Mouse (Mus musculus) kidney, adult 11 months (tissue): Measurements from ENCODE around the gene Srpk1.
"Not testable (repeated sequence)": the region's sequence is repeated elsewhere in the genome, so short reads cannot be mapped to it uniquely, and the experiment has no call there.

Source experiments
- DNase-seq: peaks from one replicate; pipeline ENCODE4 v3.0.0; 2022

Gene Srpk1

GRCm38 (mm10) chr17:28612603-28613002 lies 9.9 kb downstream of the Srpk1 start:
- DNase-seq = no peak

GRCm38 (mm10) chr17:28609543-28609942 lies 13.0 kb downstream of the Srpk1 start:
- DNase-seq = no peak

- DNase-seq = no peak
Observed at GRCm38 (mm10) chr17:28601557-28602250, 20.8 kb downstream of the Srpk1 start.

- no peak for DNase-seq
Observed at GRCm38 (mm10) chr17:28600780-28601179, 21.7 kb downstream of the Srpk1 start.

- no peak for DNase-seq
Observed at GRCm38 (mm10) chr17:28593965-28594364, 28.5 kb downstream of the Srpk1 start.

- peak; percentile 46 for DNase-seq
Observed at GRCm38 (mm10) chr17:28592998-28593397, 29.5 kb downstream of the Srpk1 start.

- no peak for DNase-seq
Observed at GRCm38 (mm10) chr17:28591476-28591875, 31.0 kb downstream of the Srpk1 start.

- no peak for DNase-seq
Observed at GRCm38 (mm10) chr17:28590596-28590995, 31.9 kb downstream of the Srpk1 start.

- no peak for DNase-seq
Observed at GRCm38 (mm10) chr17:28588591-28588990, 33.9 kb downstream of the Srpk1 start.

- no peak for DNase-seq
Observed at GRCm38 (mm10) chr17:28586509-28586908, 36.0 kb downstream of the Srpk1 start.

GRCm38 (mm10) chr17:28581056-28581455 lies 41.5 kb downstream of the Srpk1 start:
- no peak for DNase-seq

- DNase-seq = peak; percentile 41
Observed at GRCm38 (mm10) chr17:28580396-28580795, 42.1 kb downstream of the Srpk1 start.

- no peak for DNase-seq
Observed at GRCm38 (mm10) chr17:28575244-28576125, 47.0 kb downstream of the Srpk1 start, which contains the start of gene Lhfpl5. Lhfpl5 (plus strand) TSS chr17:28575641.

- no peak for DNase-seq
Observed at GRCm38 (mm10) chr17:28572941-28573340, 49.6 kb downstream of the Srpk1 start.

GRCm38 (mm10) chr17:28572521-28572920 lies 50.0 kb downstream of the Srpk1 start:
- no peak for DNase-seq

GRCm38 (mm10) chr17:28571868-28572267 lies 50.6 kb downstream of the Srpk1 start:
- DNase-seq = no peak

GRCm38 (mm10) chr17:28567541-28567940 lies 55.0 kb downstream of the Srpk1 start:
- DNase-seq = no peak

- no peak for DNase-seq
Observed at GRCm38 (mm10) chr17:28565181-28565580, 57.3 kb downstream of the Srpk1 start.

GRCm38 (mm10) chr17:28561613-28562012 lies 60.9 kb downstream of the Srpk1 start:
- DNase-seq = no peak

- no peak for DNase-seq
Observed at GRCm38 (mm10) chr17:28560598-28560997, 61.9 kb downstream of the Srpk1 start, which contains the start of gene Clps. Clps (minus strand) TSS chr17:28560766.

- DNase-seq = no peak
Observed at GRCm38 (mm10) chr17:28557772-28558171, 64.7 kb downstream of the Srpk1 start.

- DNase-seq = no peak
Observed at GRCm38 (mm10) chr17:28556635-28557396, 65.7 kb downstream of the Srpk1 start.

GRCm38 (mm10) chr17:28554021-28554420 lies 68.5 kb downstream of the Srpk1 start:
- not testable (repeated sequence) for DNase-seq
